Mouse (Mus musculus) hindbrain, postnatal 0 days (tissue): ENCODE results near the gene Gm30302. TPM values are rescaled to one million over a fixed set of nuclear protein-coding genes. Genes with fewer than 3 reads are reported as not detected.
A peak's percentile ranks its signal among the peaks of the same experiment; 100 is the strongest.

Experiments
- ATAC-seq: fragments of 200-750 bp; cut with Nextera tagmentation; 2 replicates; pipeline ENCODE4 v1.8.0; 2017; ENCODE audit warnings: mild to moderate bottlenecking, moderate TSS enrichment, moderate library complexity
- DNase-seq: peaks from one replicate; pipeline ENCODE4 v3.0.0-alpha.2; 2015; ENCODE audit warnings: low spot score
- H3K27ac ChIP-seq: fragments of 300-500 bp; sonication (generic); 2 replicates; pipeline ENCODE4 v1.5.1; 2014; ENCODE audit warnings: mild to moderate bottlenecking
- H3K27me3 ChIP-seq: fragments of 300-500 bp; sonication (generic); 2 replicates; pipeline ENCODE4 v1.6.1; 2014; ENCODE audit warnings: low read length, mixed read lengths; ENCODE audit not compliant: insufficient read depth
- H3K36me3 ChIP-seq: fragments of 300-500 bp; sonication (generic); 2 replicates; pipeline ENCODE4 v1.6.1; 2014; ENCODE audit warnings: low read length, mixed read lengths; ENCODE audit not compliant: insufficient read depth
- H3K4me1 ChIP-seq: fragments of 300-500 bp; sonication (generic); 2 replicates; pipeline ENCODE4 v1.6.1; 2014; ENCODE audit warnings: antibody characterized with exemption, low read length, mixed read lengths; ENCODE audit not compliant: insufficient read depth
- H3K4me2 ChIP-seq: fragments of 300-500 bp; sonication (generic); 2 replicates; pipeline ENCODE4 v1.6.1; 2014; ENCODE audit warnings: low read depth, mild to moderate bottlenecking, low read length, moderate library complexity, mixed read lengths
- H3K4me3 ChIP-seq: fragments of 300-500 bp; sonication (generic); 2 replicates; pipeline ENCODE4 v1.5.1; 2014; ENCODE audit warnings: low read length
- H3K9ac ChIP-seq: fragments of 300-500 bp; sonication (generic); replicated peaks from 2 replicates; pipeline ENCODE4 v1.6.1; 2014; ENCODE audit warnings: mild to moderate bottlenecking, low read length, moderate library complexity, mixed read lengths
- H3K9me3 ChIP-seq: fragments of 300-500 bp; sonication (generic); 2 replicates; pipeline ENCODE4 v1.6.1; 2016; ENCODE audit warnings: low read length, mixed read lengths
- CTCF ChIP-seq: IDR thresholded peaks from 2 replicates; pipeline ENCODE4 v1.5.1; 2016; ENCODE audit warnings: antibody characterized with exemption, control low read depth, low read depth
- WGBS: fragments of 180-500 bp; shearing (Covaris S2); extraction: QIAGEN DNeasy Blood & Tissue Kit; methylation state at CpG from one replicate; pipeline ENCODE4 v1.1.7; 2014; 5-methylcytosine and 5-hydroxymethylcytosine counted together
- polyA plus RNA-seq: library from polyadenylated mRNA; unstranded; fragments of >200 nt; fragmentation: Nextera tagmentation; extraction: Ambion mirVana; gene quantifications from 2 replicates; pipeline ENCODE4 v1.2.1, GENCODE M21; 2015
- total RNA-seq: library from RNA; depleted of rRNA; stranded (reverse); fragments of >200 nt; gene quantifications from 2 replicates; pipeline ENCODE4 v1.2.3, GENCODE M21; 2014

The Gm30302 gene
- total and polyA plus RNA-seq, 2 experiments from 2014 or later: not detected

- DNase-seq (no peak), ATAC-seq (no peak)
- Histone ChIP-seq H3K4me2 (no peak overlapping the region), H3K36me3 (no peaks in the 10 kb centered on the region), H3K4me1 (no peaks in the 10 kb centered on the region), H3K4me3 (no peak overlapping the region), H3K9me3 (no peaks in the 10 kb centered on the region), H3K27me3 (no peaks in the 10 kb centered on the region), H3K9ac (no peak overlapping the region), H3K27ac (no peak overlapping the region)
- TF ChIP-seq CTCF: no peak
- WGBS: 82% methylated on average over 16 of the region's 16 CpGs
These were observed 29.7 kb downstream of the Gm30302 start for GRCm38 (mm10) chr13:49769111-49769510.

- 86% methylated on average over 2 of the region's 2 CpGs for WGBS
- Histone ChIP-seq H3K36me3 (no peaks in the 10 kb centered on the region), H3K9me3 (no peaks in the 10 kb centered on the region), H3K4me3 (no peak overlapping the region), H3K4me2 (no peak overlapping the region), H3K27me3 (no peaks in the 10 kb centered on the region), H3K4me1 (no peaks in the 10 kb centered on the region), H3K9ac (no peak overlapping the region), H3K27ac (no peak overlapping the region)
- TF ChIP-seq CTCF: no peak
- DNase-seq (no peak), ATAC-seq (no peak)
These were observed 30.8 kb downstream of the Gm30302 start for GRCm38 (mm10) chr13:49768048-49768447.

- 52% methylated on average over 9 of the region's 9 CpGs for WGBS
- DNase-seq (no peak), ATAC-seq (no peak)
- H3K4me1 ChIP-seq: no peaks in the 10 kb centered on the region
- H3K27me3 ChIP-seq: no peaks in the 10 kb centered on the region
- H3K9me3 ChIP-seq: no peaks in the 10 kb centered on the region
- H3K4me2 ChIP-seq: no peak overlapping the region
- H3K9ac ChIP-seq: no peak overlapping the region
- no peak overlapping the region for H3K27ac ChIP-seq
- no peaks in the 10 kb centered on the region for H3K36me3 ChIP-seq
- no peak overlapping the region for H3K4me3 ChIP-seq
- no peak for TF ChIP-seq CTCF
These were observed 32.5 kb downstream of the Gm30302 start for GRCm38 (mm10) chr13:49766269-49766668.

GRCm38 (mm10) chr13:49765306-49765705, 33.5 kb downstream of the Gm30302 start:
- Histone ChIP-seq H3K4me2 (no peak overlapping the region), H3K4me1 (no peaks in the 10 kb centered on the region), H3K9me3 (no peaks in the 10 kb centered on the region), H3K9ac (no peak overlapping the region), H3K27me3 (no peaks in the 10 kb centered on the region), H3K27ac (no peak overlapping the region), H3K4me3 (no peak overlapping the region), H3K36me3 (no peaks in the 10 kb centered on the region)
- ATAC-seq (0 out of 2 replicates have a peak, but pooled peaks have one; percentile 47), DNase-seq (peak; percentile 15)
- no peak for TF ChIP-seq CTCF
- WGBS: 54% methylated on average over 8 of the region's 8 CpGs

- ATAC-seq: no peak
- Histone ChIP-seq H3K27me3 (no peaks in the 10 kb centered on the region), H3K9me3 (no peaks in the 10 kb centered on the region), H3K4me1 (no peaks in the 10 kb centered on the region), H3K36me3 (no peaks in the 10 kb centered on the region), H3K9ac (no peak overlapping the region), H3K4me2 (no peak overlapping the region), H3K27ac (no peak overlapping the region), H3K4me3 (no peak overlapping the region)
- no peak for DNase-seq
- 88% methylated on average over 14 of the region's 14 CpGs for WGBS
- no peak for TF ChIP-seq CTCF
These were observed 36.6 kb downstream of the Gm30302 start for GRCm38 (mm10) chr13:49762208-49762607.

- H3K27ac ChIP-seq: no peak overlapping the region
These were observed 38.1 kb downstream of the Gm30302 start for GRCm38 (mm10) chr13:49760675-49761074.

GRCm38 (mm10) chr13:49757966-49758365, 40.8 kb downstream of the Gm30302 start:
- no peaks in the 10 kb centered on the region for H3K9me3 ChIP-seq
- ATAC-seq (no peak), DNase-seq (no peak)
- no peak overlapping the region for H3K27ac ChIP-seq
- H3K4me3 ChIP-seq: no peak overlapping the region
- no peak overlapping the region for H3K9ac ChIP-seq
- 86% methylated on average over 4 of the region's 4 CpGs for WGBS
- H3K27me3 ChIP-seq: no peaks in the 10 kb centered on the region
- no peak for TF ChIP-seq CTCF
- no peak overlapping the region for H3K4me2 ChIP-seq
- H3K4me1 ChIP-seq: no peaks in the 10 kb centered on the region
- no peaks in the 10 kb centered on the region for H3K36me3 ChIP-seq

More at GRCm38 (mm10) chr13:49760675-49761074, 38.1 kb downstream of the Gm30302 start:
- Histone ChIP-seq H3K4me2 (no peak overlapping the region), H3K9me3 (no peaks in the 10 kb centered on the region), H3K36me3 (no peaks in the 10 kb centered on the region), H3K4me1 (no peaks in the 10 kb centered on the region), H3K27me3 (no peaks in the 10 kb centered on the region), H3K4me3 (no peak overlapping the region), H3K9ac (no peak overlapping the region)
- TF ChIP-seq CTCF: no peak
- WGBS: 62% methylated on average over 1 of the region's 1 CpGs
- no peak for DNase-seq
- ATAC-seq: no peak
